Mouse (Mus musculus) lung, postnatal 0 days (tissue): ENCODE measurements around the gene Dnah7c.

ENCODE experiments used
- CTCF ChIP-seq: IDR thresholded peaks from 2 replicates; pipeline ENCODE4 v1.5.1; 2016; ENCODE audit warnings: antibody characterized with exemption, mild to moderate bottlenecking
- EP300 ChIP-seq: IDR thresholded peaks from 2 replicates; pipeline ENCODE4 v1.6.1; 2016; ENCODE audit warnings: antibody characterized with exemption, mild to moderate bottlenecking, control low read depth

DNA sequence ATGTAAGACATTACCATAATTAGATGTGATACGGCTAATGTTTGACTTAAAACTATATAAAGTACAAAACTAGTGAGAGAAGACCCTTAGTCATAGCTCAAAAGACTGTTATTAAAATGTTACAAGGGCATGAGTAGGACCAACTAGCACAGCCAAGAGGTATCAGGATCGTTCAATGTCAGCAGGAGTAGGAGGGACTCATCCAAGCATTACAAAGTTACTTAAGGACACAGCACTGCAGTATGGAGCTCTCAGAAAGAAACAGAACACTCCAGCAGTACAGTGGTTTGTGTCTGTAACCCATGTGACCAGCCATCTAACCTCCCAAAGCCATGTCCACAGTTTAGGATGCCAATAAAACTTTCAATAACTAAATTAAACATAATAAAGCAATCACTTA, 418.9 kb downstream of the Dnah7c start:
- TF ChIP-seq EP300 = no peak
- TF ChIP-seq CTCF = no peak
